Mouse (Mus musculus): ENCODE data around the gene Errfi1.

DNA sequence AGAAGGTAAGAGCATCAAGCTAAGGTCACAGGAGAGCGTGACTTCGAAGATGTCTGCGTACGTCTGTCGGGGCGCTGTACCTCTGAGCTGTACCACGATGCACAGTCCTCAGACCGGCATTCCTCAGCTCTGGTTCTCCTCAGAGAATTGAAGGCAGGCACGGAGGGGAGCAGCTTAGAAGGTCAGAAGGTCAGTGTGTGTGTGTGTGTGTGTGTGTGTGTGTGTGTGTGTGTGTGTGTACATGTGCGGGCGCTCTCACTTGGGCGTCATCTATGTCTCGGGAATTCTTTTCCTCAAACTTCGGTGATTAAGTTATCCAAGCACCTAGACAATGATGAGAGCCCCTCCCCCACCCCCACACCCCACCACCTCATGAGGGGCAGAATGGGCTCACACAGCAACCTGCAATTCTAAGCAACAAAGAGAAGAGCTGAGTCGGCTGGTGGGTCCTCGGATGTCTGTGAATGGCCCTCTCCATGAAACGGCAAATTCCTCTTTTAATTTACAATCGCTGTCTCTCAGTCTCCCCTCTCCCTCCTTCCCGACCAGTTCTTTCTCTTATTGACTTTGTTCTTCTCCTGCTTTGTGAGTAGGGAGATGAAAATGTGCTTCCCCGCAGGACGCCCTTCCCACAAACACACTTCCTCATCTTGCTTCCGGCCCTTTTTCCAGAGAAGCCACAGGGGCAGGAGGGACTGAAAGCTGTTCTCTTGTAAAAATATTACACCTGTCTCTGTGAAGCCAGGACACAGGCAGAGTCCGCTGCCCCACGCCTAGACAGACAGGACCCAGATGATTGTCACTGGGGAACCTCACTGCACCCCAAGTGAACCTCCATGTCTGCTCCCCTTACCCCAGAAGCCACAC is 29.9 kb upstream of the Errfi1 start:
- no peak for TF ChIP-seq CTCF (IDR thresholded peaks at IDR 0.05; ENCODE audit: low read depth, low read length)
- no peak for TF ChIP-seq POLR2A (IDR thresholded peaks at IDR 0.05; ENCODE audit: insufficient read depth, low read length)
- TF ChIP-seq EP300 (IDR thresholded peaks at IDR 0.05; ENCODE audit: insufficient read depth, low read depth, low read length) = no peak
